Mouse (Mus musculus) left cerebral cortex, adult 2 months (tissue): ENCODE data around the gene Selenop. TPM values are rescaled to one million over a fixed set of nuclear protein-coding genes. Genes with fewer than 3 reads are reported as not detected.
"Not testable (repeated sequence)": the region's sequence is repeated elsewhere in the genome, so short reads cannot be mapped to it uniquely, and the experiment has no call there.

Source experiments
- DNase-seq, 2 experiments: peaks; one replicate each; pipeline ENCODE4 v3.0.0; 2021 to 2022; ENCODE audit warnings: low spot score in 2 of 2, mixed read lengths in 1 of 2; ENCODE audit errors: extremely low spot score in 1 of 2
- H3K27ac ChIP-seq: fragments of 200-600 bp; 2 replicates; pipeline ENCODE4 v1.8.1; 2022
- H3K4me3 ChIP-seq: fragments of 200-600 bp; 2 replicates; pipeline ENCODE4 v1.8.1; 2022
- CTCF ChIP-seq: fragments of 200-600 bp; IDR thresholded peaks from 2 replicates; pipeline ENCODE4 v1.8.1; 2022; ENCODE audit warnings: antibody characterized with exemption, mild to moderate bottlenecking, moderate library complexity
- intact Hi-C: fragments of 180-260 bp; cut with DNase I; formaldehyde crosslinking; loops from one replicate; pipeline ENCODE4 v1.15.1; 2025
- long read RNA-seq, 2 experiments: library from polyadenylated mRNA; stranded (forward); transcript quantifications; one replicate each; pipeline ENCODE4 v2.0.0; 2021; ENCODE audit warnings: borderline mapping rate in 2 of 2
- total RNA-seq, 2 experiments: library from RNA; stranded (reverse); gene quantifications; 2 replicates each; pipeline ENCODE4 v1.2.3; 2021

Selenop gene
- 100 to 1,000 TPM; 284 to 293 TPM for total RNA-seq
- long read RNA-seq, experiment 1, transcript Selenop-203 (5 exons, 2,085 nt), result major isoform, 267 of 292 reads
- long read RNA-seq, experiment 1, partial matches to known transcripts, result 17 of 292 reads
- long read RNA-seq, experiment 1, other reads (novel, unspliced or antisense), result 6 of 292 reads
- long read RNA-seq, experiment 2, transcript Selenop-203 (5 exons, 2,085 nt), result major isoform, 245 of 263 reads
- long read RNA-seq, experiment 2, partial matches to known transcripts, result 10 of 263 reads
- long read RNA-seq, experiment 2, other reads (novel, unspliced or antisense), result 4 of 263 reads

GRCm38 (mm10) chr15:3268247-3268646 lies at the start of gene Selenop:
TSS of gene Selenop (plus strand) at chr15:3268547.
- Histone ChIP-seq H3K4me3 (no peak within 1 kb of the TSS), H3K27ac (peak within 1 kb of the TSS; percentile 45)
- no peak for DNase-seq
- TF ChIP-seq CTCF, result no peak
- intact Hi-C loops, result no loop called here

- intact Hi-C loops, H3K4me3 ChIP-seq, H3K27ac ChIP-seq, DNase-seq: not testable (repeated sequence)
These were observed 49.7 kb upstream of the Selenop start for GRCm38 (mm10) chr15:3218668-3219067.

GRCm38 (mm10) chr15:3222803-3223437 lies 45.4 kb upstream of the Selenop start:
- intact Hi-C loops, result no loop called here
- no peak overlapping the region for H3K4me3 ChIP-seq
- no peak for TF ChIP-seq CTCF
- no peak for DNase-seq
- no peak overlapping the region for H3K27ac ChIP-seq

DNA sequence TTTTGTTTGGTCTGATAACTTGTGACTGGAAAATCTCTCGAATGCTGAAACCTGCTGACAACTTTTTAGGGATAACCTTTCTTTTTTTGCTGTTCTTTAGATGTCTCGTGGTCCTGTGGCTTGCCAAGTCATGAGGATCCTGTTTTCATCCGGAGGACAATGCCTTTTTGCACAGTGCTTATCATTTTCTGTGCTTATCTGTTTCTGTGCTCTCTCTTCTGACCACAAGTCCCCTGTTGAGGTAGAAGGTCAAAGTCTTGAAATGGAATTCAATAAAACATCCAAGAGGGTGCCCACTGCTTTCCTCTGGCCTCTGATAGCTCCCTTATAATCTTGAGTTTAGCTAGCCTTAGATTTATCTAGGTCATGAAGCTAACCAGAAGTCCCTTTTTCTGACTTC lies 41.8 kb upstream of the Selenop start:
- DNase-seq, result no peak
- Histone ChIP-seq H3K4me3 (no peak overlapping the region), H3K27ac (no peak overlapping the region)
- no peak for TF ChIP-seq CTCF
- intact Hi-C loops, result no loop called here

DNA sequence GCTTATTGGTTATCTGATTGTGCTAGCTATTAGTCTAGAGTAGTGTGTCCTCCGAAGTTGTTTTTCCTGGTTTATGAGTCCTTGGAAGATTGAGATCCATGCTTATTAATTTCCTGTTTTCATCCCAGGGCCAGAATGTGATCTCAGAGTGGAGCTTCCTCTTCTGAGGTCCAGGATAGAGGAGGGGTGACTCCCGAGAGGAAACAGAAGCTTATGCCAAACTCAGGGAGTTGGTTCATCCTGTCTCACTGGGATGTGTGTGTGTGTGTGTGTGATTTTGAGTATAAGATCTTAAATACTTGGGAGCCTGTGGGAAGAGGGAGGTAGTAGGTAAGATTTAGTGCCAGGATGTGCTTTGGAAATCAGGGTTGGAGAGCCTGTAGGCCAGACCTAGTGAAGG lies 40.2 kb upstream of the Selenop start:
- intact Hi-C loops, result no loop called here
- H3K4me3 ChIP-seq, result no peak overlapping the region
- no peak for DNase-seq
- H3K27ac ChIP-seq, result peak overlapping the region; percentile 19; the same call in 1 of the 2 replicates
- no peak for TF ChIP-seq CTCF

- DNase-seq, result no peak
- Histone ChIP-seq H3K4me3 (no peak overlapping the region), H3K27ac (peak overlapping the region; percentile 32; the same call in 1 of the 2 replicates)
- no peak for TF ChIP-seq CTCF
- intact Hi-C loops, result no loop called here
These were observed 39.4 kb upstream of the Selenop start for GRCm38 (mm10) chr15:3228990-3229389.

- TF ChIP-seq CTCF, result no peak
- Histone ChIP-seq H3K27ac (no peak overlapping the region), H3K4me3 (no peak overlapping the region)
- intact Hi-C loops, result no loop called here
- DNase-seq, result no peak
These were observed 37.3 kb upstream of the Selenop start for GRCm38 (mm10) chr15:3231004-3231403.

GRCm38 (mm10) chr15:3232168-3232835 lies 36.0 kb upstream of the Selenop start:
- DNase-seq, result no peak
- Histone ChIP-seq H3K4me3 (no peak overlapping the region), H3K27ac (peak overlapping the region; percentile 78)
- intact Hi-C loops, result loop anchor here (1.0 kb wide), 1 partner anchor 39 kb away; no protein-coding TSS in a partner anchor
- no peak for TF ChIP-seq CTCF

GRCm38 (mm10) chr15:3233837-3234551 lies 34.4 kb upstream of the Selenop start:
- Histone ChIP-seq H3K27ac (no peak overlapping the region), H3K4me3 (no peak overlapping the region)
- no peak for TF ChIP-seq CTCF
- intact Hi-C loops, result no loop called here
- DNase-seq, result no peak

- Histone ChIP-seq H3K27ac (no peak overlapping the region), H3K4me3 (no peak overlapping the region)
- intact Hi-C loops, result no loop called here
- TF ChIP-seq CTCF, result no peak
- no peak for DNase-seq
These were observed 32.0 kb upstream of the Selenop start for GRCm38 (mm10) chr15:3236338-3236737.

- no peak for DNase-seq
- TF ChIP-seq CTCF, result no peak
- Histone ChIP-seq H3K27ac (peak overlapping the region; percentile 62; the same call in 1 of the 2 replicates), H3K4me3 (no peak overlapping the region)
- intact Hi-C loops, result no loop called here
These were observed 30.4 kb upstream of the Selenop start for GRCm38 (mm10) chr15:3237963-3238362.

- intact Hi-C loops, DNase-seq, H3K4me3 ChIP-seq, H3K27ac ChIP-seq: not testable (repeated sequence)
These were observed 23.3 kb upstream of the Selenop start for GRCm38 (mm10) chr15:3245036-3245435.
